Mouse (Mus musculus) kidney, adult 8-10 months (tissue): ENCODE results near the gene Olfr1356.
"Not testable (repeated sequence)": the region's sequence is repeated elsewhere in the genome, so short reads cannot be mapped to it uniquely, and the experiment has no call there.

ENCODE experiments used
- DNase-seq, 2 experiments: peaks; one replicate each; pipeline ENCODE4 v3.0.0; 2022

Gene Olfr1356

GRCm38 (mm10) chr10:78852066-78852465 is at the start of gene Olfr1356:
Gene Olfr1356 (minus strand): TSS chr10:78852166.
- no peak for DNase-seq

DNA sequence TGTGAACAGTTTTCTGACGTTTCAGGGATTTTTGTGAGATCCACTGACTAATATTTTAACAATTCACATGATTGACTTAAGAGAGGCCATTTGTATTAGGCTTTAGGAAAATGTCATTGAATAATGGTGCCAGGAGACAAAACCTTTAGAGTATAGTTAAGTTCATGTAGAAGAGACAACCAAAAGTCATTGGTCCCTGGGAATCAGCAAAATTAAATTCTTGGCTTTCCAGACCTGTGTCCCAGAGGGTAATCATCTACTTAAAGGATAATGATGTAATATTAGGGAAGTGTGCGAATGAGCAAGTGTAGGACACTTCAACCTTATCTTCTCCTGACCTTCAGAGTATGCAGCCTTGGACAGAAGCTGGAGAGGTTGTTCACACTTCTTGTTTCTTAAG is 23.3 kb upstream of the Olfr1356 start, which contains the start of gene Olfr1355:
Olfr1355 (plus strand) TSS at position 301 of the 400 bp plus-strand sequence.
- no peak for DNase-seq

GRCm38 (mm10) chr10:78840456-78840855 is 11.5 kb downstream of the Olfr1356 start:
- not testable (repeated sequence) for DNase-seq

GRCm38 (mm10) chr10:78812358-78813060 is 39.5 kb downstream of the Olfr1356 start:
- no peak for DNase-seq

GRCm38 (mm10) chr10:78801449-78801848 is 50.5 kb downstream of the Olfr1356 start:
- DNase-seq: no peak
